Mouse (Mus musculus): ENCODE data around the gene Cdh26. TPM values are rescaled to one million over a fixed set of nuclear protein-coding genes. Genes with fewer than 3 reads are reported as not detected.

Gene Cdh26
- total RNA-seq, 1 experiment from 2014 or later: not detected

DNA sequence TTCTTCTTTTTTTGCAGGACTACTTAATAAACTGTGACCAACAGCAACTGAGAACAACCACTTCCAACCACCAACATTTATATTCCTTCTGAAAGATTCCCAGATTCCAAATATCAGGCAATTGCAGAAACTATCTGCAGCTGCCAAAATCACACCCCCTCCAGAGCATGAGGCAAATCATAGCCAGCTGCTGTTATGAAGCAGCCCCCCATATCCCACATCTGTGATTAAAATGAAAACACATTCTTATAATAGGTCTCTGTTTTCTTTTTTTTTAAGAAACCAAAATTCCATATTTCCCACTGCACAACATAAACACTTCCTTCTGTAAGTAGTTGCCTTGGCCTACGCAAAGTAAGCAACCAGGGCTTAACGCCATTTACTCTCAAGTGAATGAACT lies 65.5 kb downstream of the Cdh26 start:
- ATAC-seq (replicated peaks; ENCODE audit: insufficient number of reproducible peaks, low FRiP score, low TSS enrichment, poor library complexity, severe bottlenecking): no peak

DNA sequence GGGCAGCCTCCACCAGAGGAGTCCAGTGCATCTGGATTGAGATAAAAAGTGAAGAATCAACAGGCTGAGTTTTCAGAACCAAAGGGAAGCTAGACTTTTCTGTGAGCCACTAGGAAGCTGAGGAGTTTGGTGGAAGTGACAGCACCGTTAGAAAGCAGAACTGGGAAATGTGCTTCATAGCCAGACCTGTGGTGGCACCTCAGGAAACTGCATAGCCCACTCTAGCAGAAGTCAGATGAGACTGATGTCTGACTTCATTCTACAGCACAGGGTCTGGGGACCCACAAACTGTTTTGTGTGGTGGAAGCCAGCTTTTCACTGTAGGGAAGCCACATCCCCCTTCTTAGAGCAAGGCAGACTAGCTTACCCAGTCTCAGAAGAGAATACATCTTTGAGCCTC lies 67.6 kb downstream of the Cdh26 start:
- 0 out of 2 replicates have a peak, but pooled peaks have one; percentile 20 for ATAC-seq (replicated peaks; ENCODE audit: insufficient number of reproducible peaks, low FRiP score, low TSS enrichment, poor library complexity, severe bottlenecking)

DNA sequence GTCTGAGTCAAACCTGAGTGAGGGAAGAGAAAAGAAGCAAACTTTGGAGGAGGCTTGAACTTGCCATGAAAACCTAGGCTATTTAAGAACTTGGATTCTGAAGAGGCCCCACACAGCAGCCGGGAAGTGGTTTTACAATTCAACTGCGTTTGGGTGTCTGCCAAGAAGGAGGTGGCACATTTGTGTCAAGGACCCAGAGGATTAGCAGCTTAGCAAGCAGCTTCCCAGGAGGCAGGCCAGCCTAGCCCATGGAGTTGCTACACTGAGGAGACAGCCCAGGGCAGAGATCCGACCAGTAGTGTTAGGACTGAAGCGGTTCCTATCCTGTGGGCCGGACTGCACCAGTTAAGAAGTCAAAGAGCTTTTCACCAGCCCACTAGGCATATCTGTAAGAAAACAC lies 68.1 kb downstream of the Cdh26 start:
- ATAC-seq (replicated peaks; ENCODE audit: insufficient number of reproducible peaks, low FRiP score, low TSS enrichment, poor library complexity, severe bottlenecking): no peak

DNA sequence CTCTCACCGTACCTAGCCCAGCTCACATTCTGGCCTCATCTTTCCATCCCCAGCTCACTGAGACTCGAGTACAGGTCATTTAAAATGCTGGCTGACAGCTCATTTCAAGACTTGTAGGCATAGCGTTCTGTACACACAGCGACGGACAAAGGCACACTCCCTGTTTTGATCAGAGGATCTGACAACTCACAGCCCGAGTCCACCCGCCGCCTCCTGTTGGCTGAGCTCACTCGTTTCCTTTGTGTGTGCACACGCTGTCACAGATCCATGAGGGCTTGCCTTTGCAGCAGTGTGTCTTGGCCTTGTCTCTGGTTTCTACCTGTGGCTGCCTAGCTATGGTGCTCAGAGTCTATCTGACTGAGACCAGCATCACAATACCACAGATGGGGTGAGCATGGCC lies 72.1 kb downstream of the Cdh26 start:
- ATAC-seq (replicated peaks; ENCODE audit: insufficient number of reproducible peaks, low FRiP score, low TSS enrichment, poor library complexity, severe bottlenecking): no peak

DNA sequence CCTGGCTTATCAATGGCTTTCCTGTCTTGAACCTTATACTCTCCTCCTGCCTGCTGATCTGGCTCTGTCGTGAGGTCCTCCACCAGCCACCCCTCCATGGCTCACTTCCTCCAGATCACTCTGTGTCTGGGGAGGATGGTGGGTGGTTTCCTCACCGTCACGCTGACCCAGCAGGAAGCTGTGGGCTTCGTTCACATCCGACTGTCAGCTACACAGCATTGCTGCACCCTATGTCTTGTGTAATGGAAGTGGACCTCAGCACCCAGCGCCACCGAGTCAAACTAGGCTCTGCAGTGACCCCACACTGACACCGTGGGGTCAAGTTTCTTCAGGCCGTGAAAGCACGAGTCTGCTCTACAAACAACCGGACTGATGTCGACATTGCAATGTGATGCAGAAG lies 75.7 kb downstream of the Cdh26 start:
- peak; percentile 89 for ATAC-seq (replicated peaks; ENCODE audit: insufficient number of reproducible peaks, low FRiP score, low TSS enrichment, poor library complexity, severe bottlenecking)

DNA sequence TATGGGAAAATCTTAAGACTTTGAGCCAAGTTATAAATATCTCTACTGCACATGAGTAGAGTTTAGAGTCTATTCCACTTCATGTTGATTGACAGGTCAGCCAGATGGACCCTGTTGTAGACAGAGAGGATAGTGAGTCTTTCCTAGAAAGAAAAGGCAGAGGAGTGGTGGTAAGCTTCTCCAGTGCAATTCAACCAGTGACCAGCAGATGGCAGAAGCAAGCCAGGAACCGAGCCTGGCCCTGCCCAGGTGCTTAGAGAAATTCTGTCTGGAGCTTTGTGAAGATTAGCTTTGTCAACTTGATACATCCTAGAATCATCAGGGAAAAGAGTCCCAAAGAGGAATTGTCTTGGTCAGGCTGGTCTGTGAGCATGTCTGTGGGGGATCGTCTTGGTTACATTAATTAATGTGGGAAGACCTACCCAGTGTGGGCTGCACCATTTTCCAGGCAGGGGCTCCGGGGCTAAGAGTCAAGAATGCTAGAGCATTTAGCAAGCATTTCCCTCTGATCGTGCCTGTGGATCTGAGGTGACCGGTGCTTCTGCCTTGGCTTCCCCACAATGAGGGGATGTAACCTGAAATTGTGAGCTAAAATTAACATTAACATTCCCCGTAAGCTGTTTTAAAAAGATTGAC lies 77.2 kb downstream of the Cdh26 start:
- ATAC-seq (replicated peaks; ENCODE audit: insufficient number of reproducible peaks, low FRiP score, low TSS enrichment, poor library complexity, severe bottlenecking): peak; percentile 55; the same call in 1 of the 2 replicates

DNA sequence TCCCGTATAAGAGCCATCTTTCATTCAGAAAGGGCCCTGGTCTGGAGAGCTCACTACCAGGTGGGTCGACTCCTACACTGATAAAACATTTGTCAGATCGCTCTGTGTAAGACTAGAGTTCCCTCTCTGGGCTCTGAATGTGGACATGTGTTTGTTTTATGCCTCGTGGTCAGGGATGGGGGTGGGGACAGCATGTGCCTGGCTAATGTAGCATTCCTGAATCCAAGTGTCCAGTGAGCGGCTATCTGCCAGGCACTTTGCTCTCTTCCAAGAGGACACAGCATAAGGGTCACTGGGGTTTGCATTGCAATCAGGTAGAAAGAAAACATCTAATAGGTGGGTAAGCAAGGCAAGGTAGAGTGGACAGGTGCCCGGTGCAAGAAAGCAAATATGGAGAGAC lies 77.9 kb downstream of the Cdh26 start:
- ATAC-seq (replicated peaks; ENCODE audit: insufficient number of reproducible peaks, low FRiP score, low TSS enrichment, poor library complexity, severe bottlenecking): no peak

DNA sequence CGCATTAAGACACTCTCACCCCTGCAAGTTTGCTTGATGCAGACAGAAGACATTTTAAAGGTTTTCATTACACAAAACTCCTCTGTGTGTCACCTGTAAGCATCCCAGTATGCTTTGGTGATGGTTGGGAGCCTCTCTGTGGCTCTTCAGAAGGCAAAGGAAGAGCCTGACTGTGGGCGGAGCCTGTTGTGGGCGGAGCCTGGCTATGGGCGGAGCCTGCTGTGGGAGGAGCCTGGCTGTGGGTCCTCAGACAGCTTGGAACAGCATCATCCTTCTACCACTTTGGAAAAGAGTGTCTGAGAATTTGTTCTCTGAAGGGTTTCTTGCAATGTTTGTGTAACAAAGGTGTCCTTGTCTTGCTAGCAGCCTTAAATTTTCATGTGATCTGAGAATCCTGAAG lies 82.7 kb downstream of the Cdh26 start:
- no peak for ATAC-seq (replicated peaks; ENCODE audit: insufficient number of reproducible peaks, low FRiP score, low TSS enrichment, poor library complexity, severe bottlenecking)

DNA sequence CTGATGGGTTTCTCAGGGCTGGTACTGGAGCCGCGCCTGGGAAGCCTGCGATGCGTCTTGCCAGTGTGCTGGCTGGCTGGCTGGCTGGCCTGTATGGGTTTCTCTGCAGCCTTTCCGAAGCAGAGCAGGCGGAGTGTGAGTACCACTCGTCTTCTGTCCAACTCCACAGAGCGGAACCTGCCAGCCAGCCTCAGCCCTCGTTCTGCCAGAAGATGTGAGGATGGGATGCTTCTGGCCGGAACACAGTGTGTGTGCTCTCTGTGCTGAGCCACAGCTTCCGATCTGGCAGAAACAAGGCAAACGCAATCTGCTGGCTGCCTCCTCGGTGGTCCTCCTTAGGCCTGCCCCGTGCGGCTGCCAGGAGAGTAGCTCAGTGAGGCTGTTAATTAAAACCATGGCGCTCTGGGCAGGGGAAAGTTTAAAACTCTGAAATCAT lies 83.3 kb downstream of the Cdh26 start:
- ATAC-seq (replicated peaks; ENCODE audit: insufficient number of reproducible peaks, low FRiP score, low TSS enrichment, poor library complexity, severe bottlenecking): 0 out of 2 replicates have a peak, but pooled peaks have one; percentile 4

DNA sequence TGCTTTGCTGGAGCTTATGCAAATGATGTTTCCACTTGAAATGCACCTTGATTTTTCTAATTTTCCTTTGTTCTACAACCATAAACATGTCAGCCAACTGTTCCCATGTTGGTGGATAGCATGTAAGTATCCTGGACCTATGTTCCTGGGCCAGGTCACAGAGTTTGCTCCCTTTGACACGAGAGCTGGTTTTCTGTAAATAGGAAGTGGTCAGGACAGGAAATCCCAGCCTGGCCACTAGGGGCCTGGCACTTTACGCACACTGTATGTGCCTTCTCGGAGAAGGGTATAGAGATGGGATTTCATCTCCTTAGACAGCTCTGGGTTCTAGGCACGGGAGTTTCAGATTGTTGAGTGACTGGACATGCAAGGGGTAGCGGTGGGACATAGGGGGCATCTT lies 86.1 kb downstream of the Cdh26 start:
- 0 out of 2 replicates have a peak, but pooled peaks have one; percentile 21 for ATAC-seq (replicated peaks; ENCODE audit: insufficient number of reproducible peaks, low FRiP score, low TSS enrichment, poor library complexity, severe bottlenecking)

DNA sequence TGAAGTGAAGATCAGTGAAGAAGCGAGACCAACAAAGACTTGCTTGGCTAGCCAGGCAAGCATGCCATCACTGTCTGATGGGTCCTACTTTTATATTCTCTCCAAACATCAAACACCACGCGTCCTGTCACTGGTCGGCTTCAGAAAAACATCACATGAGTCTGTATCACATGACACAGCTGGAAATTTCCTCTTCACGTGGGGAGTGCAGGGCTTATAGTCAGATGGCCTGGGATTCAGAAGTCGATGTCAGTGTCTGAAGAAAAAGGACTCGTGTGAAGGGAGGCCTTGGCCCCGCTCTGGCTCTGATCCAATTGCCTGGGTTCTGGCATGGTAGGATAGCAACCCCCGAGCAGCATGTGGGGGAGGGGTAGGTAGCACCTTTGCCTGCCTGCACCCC lies 86.6 kb downstream of the Cdh26 start:
- no peak for ATAC-seq (replicated peaks; ENCODE audit: insufficient number of reproducible peaks, low FRiP score, low TSS enrichment, poor library complexity, severe bottlenecking)

DNA sequence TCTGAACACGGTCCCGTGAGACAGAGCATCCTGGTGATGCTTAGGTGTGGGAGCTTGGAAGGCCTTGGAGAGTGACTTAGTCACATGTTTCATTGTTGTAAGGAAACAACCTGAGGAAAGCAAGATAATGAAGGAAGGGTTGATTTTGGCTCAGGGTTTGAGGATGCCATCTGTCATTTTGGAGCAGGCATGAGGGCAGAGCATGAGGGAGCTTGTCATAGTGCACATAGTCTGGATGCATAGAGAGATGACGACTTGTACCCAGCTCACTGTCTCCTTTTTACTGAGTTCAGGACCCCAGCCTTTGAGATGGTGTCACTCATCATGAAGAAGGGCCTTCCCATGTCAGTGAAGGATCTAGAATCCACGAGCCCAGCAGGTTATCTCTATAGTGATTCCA lies 89.0 kb downstream of the Cdh26 start:
- ATAC-seq (replicated peaks; ENCODE audit: insufficient number of reproducible peaks, low FRiP score, low TSS enrichment, poor library complexity, severe bottlenecking): no peak

DNA sequence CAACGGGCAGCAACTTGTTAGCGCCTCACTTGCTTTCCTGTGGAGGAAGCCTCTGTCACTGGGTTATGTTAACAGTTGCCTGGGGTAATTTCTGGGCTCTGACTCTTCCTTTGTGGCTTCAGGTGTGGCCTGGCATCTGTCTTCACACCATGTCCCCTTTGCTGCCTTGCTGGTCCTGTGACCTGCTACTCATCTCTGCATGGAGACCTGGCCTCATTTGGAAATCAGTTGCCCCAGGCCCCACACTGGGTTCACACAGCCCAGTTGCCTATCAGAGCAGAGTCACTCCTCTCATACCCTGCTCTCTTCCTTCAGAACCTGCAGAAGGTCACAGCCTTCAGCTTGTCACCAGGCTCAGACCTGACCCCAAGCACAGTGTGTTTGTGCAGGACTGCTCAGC lies 89.9 kb downstream of the Cdh26 start:
- 0 out of 2 replicates have a peak, but pooled peaks have one; percentile 21 for ATAC-seq (replicated peaks; ENCODE audit: insufficient number of reproducible peaks, low FRiP score, low TSS enrichment, poor library complexity, severe bottlenecking)

DNA sequence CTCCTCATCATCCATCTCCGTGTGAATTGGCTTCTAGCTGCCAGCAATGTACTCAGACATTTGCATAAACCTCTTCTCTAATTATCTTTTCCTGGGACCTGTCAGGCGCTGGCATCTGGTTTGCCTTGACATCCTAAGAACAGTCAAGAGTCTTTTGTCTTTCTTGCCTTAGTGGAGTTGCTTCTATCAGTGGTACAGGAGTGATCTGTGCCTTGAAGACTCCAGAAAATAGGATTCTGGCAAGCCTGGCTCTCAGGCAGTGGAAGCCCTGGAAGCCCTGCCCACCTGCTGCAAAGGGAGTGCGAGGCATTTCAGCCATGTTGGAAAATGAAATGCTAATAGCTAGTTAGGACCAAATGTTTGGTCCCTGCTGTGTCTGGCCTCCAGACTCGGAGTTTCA lies 92.0 kb downstream of the Cdh26 start:
- ATAC-seq (replicated peaks; ENCODE audit: insufficient number of reproducible peaks, low FRiP score, low TSS enrichment, poor library complexity, severe bottlenecking): no peak

DNA sequence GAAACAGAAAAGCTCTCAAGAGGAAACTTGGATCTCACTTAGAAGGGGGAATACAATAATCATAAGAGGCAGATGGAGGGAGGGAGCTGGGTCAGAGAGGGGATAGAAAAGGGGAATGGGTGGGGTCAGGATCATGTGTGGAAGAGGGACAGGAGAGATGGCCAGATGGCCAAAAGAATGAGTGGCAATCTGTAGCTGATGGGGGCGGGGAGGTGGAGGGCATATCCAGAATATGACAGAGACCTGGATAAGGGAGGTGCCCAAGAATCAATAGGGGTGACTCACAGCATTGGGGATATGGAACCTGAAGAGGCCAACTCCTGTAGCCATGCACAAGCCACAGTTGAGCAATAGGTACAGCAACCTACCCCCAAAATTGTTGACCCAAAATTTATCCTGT lies 92.5 kb downstream of the Cdh26 start:
- no peak for ATAC-seq (replicated peaks; ENCODE audit: insufficient number of reproducible peaks, low FRiP score, low TSS enrichment, poor library complexity, severe bottlenecking)

DNA sequence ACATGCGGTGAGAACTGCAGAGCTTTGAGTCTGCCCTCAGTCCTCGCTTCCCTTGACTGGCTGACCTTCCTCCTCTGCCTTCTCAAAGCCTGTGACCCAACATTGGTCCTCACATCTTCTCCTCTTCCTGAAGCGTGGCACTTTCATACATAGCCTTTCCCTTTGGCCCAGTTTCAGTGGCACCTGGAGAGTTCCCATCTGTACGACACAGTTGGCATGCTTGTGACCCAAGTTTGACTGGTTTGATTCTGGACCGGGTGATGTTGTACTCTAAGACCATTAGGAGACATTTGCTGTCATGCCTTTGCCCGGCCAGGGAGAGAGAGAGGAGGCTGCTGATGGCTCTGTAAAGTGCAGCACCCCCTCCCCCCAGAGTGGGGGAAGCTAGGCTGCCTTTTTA lies 96.4 kb downstream of the Cdh26 start:
- no peak for ATAC-seq (replicated peaks; ENCODE audit: insufficient number of reproducible peaks, low FRiP score, low TSS enrichment, poor library complexity, severe bottlenecking)

DNA sequence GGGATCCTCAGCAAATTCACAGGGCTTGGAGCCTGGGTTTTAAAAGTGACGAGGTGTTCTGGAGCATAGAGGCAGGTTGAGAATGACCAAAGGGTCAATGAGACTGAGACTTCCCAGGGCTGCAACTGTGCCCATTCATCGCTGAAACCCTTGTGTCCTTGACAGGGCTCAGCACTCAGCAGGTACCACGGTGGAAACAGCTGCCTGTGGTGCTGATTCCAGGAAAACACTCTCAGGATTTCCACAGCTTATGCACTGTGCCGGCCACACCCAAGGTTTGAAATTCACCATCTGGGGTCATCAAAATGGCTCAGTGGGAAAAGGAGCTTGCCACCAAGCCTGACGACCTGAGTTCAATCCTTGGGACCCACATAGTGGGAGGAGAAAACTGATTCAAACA lies 100.9 kb downstream of the Cdh26 start:
- no peak for ATAC-seq (replicated peaks; ENCODE audit: insufficient number of reproducible peaks, low FRiP score, low TSS enrichment, poor library complexity, severe bottlenecking)

DNA sequence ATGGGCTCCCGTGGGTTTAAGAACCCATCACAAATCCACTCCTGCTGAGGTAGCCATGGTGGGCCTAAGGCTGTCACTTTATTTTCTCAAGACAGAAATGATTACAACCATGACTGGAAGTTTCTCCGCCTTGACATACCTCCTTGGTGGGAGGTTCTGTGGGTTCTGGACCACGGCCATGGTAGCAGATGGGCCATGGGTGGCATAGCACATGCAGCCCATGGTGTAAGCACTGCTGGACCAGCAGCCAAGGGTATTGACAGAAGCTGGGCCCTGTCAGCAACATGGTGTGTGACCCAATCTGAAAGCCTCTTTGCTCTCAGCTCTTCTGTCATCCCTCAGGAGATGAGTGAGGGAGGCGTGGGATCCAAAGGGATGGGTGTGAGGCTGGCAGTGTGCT lies 106.2 kb downstream of the Cdh26 start:
- ATAC-seq (replicated peaks; ENCODE audit: insufficient number of reproducible peaks, low FRiP score, low TSS enrichment, poor library complexity, severe bottlenecking): no peak

Data from monocyte, adult 5-6 weeks (primary cell).